Mouse (Mus musculus) neural tube, embryonic 14.5 days (tissue): ENCODE data around the gene Smyd3. TPM values are rescaled to one million over a fixed set of nuclear protein-coding genes. Genes with fewer than 3 reads are reported as not detected.

Experiments
- ATAC-seq: fragments of 200-750 bp; cut with Nextera tagmentation; 2 replicates; pipeline ENCODE4 v1.8.0; 2017; ENCODE audit warnings: low read depth, mild to moderate bottlenecking, moderate TSS enrichment, moderate library complexity
- H3K27ac ChIP-seq: fragments of 300-500 bp; sonication (generic); 2 replicates; pipeline ENCODE4 v1.5.1; 2014; ENCODE audit warnings: low read depth, mild to moderate bottlenecking, control low read depth, low read length, moderate library complexity, mixed read lengths
- H3K27me3 ChIP-seq: fragments of 300-500 bp; sonication (generic); 2 replicates; pipeline ENCODE4 v1.6.1; 2014; ENCODE audit warnings: low read length; ENCODE audit not compliant: control insufficient read depth, insufficient read depth
- H3K36me3 ChIP-seq: fragments of 300-500 bp; sonication (generic); 2 replicates; pipeline ENCODE4 v1.6.1; 2014; ENCODE audit warnings: low read length, mixed read lengths; ENCODE audit not compliant: control insufficient read depth, insufficient read depth
- H3K4me1 ChIP-seq: fragments of 300-500 bp; sonication (generic); 2 replicates; pipeline ENCODE4 v1.6.1; 2014; ENCODE audit warnings: low read length; ENCODE audit not compliant: control insufficient read depth, insufficient read depth
- H3K4me2 ChIP-seq: fragments of 300-500 bp; sonication (generic); 2 replicates; pipeline ENCODE4 v1.6.1; 2014; ENCODE audit warnings: mild to moderate bottlenecking, low read depth, low read length, control low read depth
- H3K4me3 ChIP-seq: fragments of 300-500 bp; sonication (generic); 2 replicates; pipeline ENCODE4 v1.5.1; 2014; ENCODE audit warnings: low read depth, low read length, control low read depth, mixed read lengths
- H3K9ac ChIP-seq: fragments of 300-500 bp; sonication (generic); replicated peaks from 2 replicates; pipeline ENCODE4 v1.6.1; 2014; ENCODE audit warnings: low read depth, mild to moderate bottlenecking, control low read depth, low read length, mixed read lengths
- H3K9me3 ChIP-seq: fragments of 300-500 bp; sonication (generic); 2 replicates; pipeline ENCODE4 v1.6.1; 2016; ENCODE audit warnings: low read length; ENCODE audit not compliant: control insufficient read depth
- WGBS: fragments of 180-500 bp; shearing (Covaris S2); extraction: QIAGEN DNeasy Blood & Tissue Kit; methylation state at CpG from one replicate; pipeline ENCODE4 v1.1.7; 2014; 5-methylcytosine and 5-hydroxymethylcytosine counted together
- polyA plus RNA-seq: library from polyadenylated mRNA; unstranded; fragments of >200 nt; fragmentation: Nextera tagmentation; extraction: Ambion mirVana; gene quantifications from 2 replicates; pipeline ENCODE4 v1.2.1, GENCODE M21; 2014

Smyd3 gene
- polyA plus RNA-seq, 1 experiment from 2014 or later = 25.6 TPM

- WGBS = 59% methylated on average over 5 of the region's 5 CpGs
- Histone ChIP-seq H3K9ac (no peak overlapping the region), H3K4me2 (no peak overlapping the region), H3K27me3 (no peaks in the 10 kb centered on the region), H3K4me3 (no peak overlapping the region), H3K4me1 (peaks cover 8% of the 10 kb centered on the region), H3K27ac (no peak overlapping the region), H3K9me3 (no peaks in the 10 kb centered on the region), H3K36me3 (no peaks in the 10 kb centered on the region)
- ATAC-seq = peak; percentile 66; the same call in 1 of the 2 replicates
These were observed 40.5 kb downstream of the Smyd3 start for GRCm38 (mm10) chr1:179477157-179477902.

- ATAC-seq = peak; percentile 39; the same call in 1 of the 2 replicates
- no peak overlapping the region for H3K4me2 ChIP-seq
- no peak overlapping the region for H3K4me3 ChIP-seq
- no peaks in the 10 kb centered on the region for H3K27me3 ChIP-seq
- H3K4me1 ChIP-seq = peaks cover 8% of the 10 kb centered on the region
- WGBS = 69% methylated on average over 6 of the region's 6 CpGs
- H3K9me3 ChIP-seq = no peaks in the 10 kb centered on the region
- no peak overlapping the region for H3K27ac ChIP-seq
- H3K9ac ChIP-seq = no peak overlapping the region
- H3K36me3 ChIP-seq = no peaks in the 10 kb centered on the region
These were observed 41.2 kb downstream of the Smyd3 start for GRCm38 (mm10) chr1:179476461-179477156.

GRCm38 (mm10) chr1:179474776-179475175, 43.1 kb downstream of the Smyd3 start:
- no peak overlapping the region for H3K27ac ChIP-seq
- ATAC-seq = no peak
- no peak overlapping the region for H3K4me3 ChIP-seq
- H3K9ac ChIP-seq = no peak overlapping the region
- H3K9me3 ChIP-seq = no peaks in the 10 kb centered on the region
- WGBS = 88% methylated on average over 8 of the region's 8 CpGs
- H3K36me3 ChIP-seq = no peaks in the 10 kb centered on the region
- H3K27me3 ChIP-seq = no peaks in the 10 kb centered on the region
- H3K4me1 ChIP-seq = no peaks in the 10 kb centered on the region
- no peak overlapping the region for H3K4me2 ChIP-seq

GRCm38 (mm10) chr1:179473920-179474643, 43.8 kb downstream of the Smyd3 start:
- no peaks in the 10 kb centered on the region for H3K9me3 ChIP-seq
- no peak overlapping the region for H3K9ac ChIP-seq
- no peak overlapping the region for H3K4me3 ChIP-seq
- no peak for ATAC-seq
- H3K4me2 ChIP-seq = no peak overlapping the region
- no peaks in the 10 kb centered on the region for H3K36me3 ChIP-seq
- no peaks in the 10 kb centered on the region for H3K27me3 ChIP-seq
- WGBS = 56% methylated on average over 17 of the region's 17 CpGs
- no peaks in the 10 kb centered on the region for H3K4me1 ChIP-seq
- no peak overlapping the region for H3K27ac ChIP-seq

GRCm38 (mm10) chr1:179467970-179468369, 49.9 kb downstream of the Smyd3 start:
- ATAC-seq = no peak
- Histone ChIP-seq H3K9me3 (no peaks in the 10 kb centered on the region), H3K4me2 (no peak overlapping the region), H3K4me1 (no peaks in the 10 kb centered on the region), H3K36me3 (no peaks in the 10 kb centered on the region), H3K4me3 (no peak overlapping the region), H3K27me3 (no peaks in the 10 kb centered on the region), H3K27ac (no peak overlapping the region), H3K9ac (no peak overlapping the region)
- 73% methylated on average over 8 of the region's 8 CpGs for WGBS

DNA sequence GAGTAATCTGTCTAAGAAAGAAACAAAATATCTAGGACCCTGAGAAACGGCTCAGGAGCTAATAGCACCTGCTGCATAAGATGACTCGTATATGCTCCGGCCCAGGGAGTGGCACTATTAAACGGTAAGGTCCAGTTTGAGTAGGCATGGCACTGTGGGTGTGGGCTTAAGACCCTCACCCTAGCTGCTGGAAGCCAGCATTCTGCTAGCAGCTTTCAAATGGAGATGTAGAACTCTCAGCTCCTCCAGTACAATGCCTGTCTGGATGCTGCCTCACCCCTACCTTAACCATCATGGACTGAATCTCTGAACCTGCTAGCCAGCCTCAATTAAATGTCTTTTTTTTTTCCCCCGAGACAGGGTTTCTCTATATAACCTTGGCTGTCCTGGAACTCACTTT, 55.5 kb downstream of the Smyd3 start:
- 85% methylated on average over 5 of the region's 5 CpGs for WGBS
- Histone ChIP-seq H3K4me1 (no peaks in the 10 kb centered on the region), H3K27ac (no peak overlapping the region), H3K36me3 (no peaks in the 10 kb centered on the region), H3K9me3 (no peaks in the 10 kb centered on the region), H3K4me3 (no peak overlapping the region), H3K9ac (no peak overlapping the region), H3K27me3 (no peaks in the 10 kb centered on the region), H3K4me2 (no peak overlapping the region)
- no peak for ATAC-seq

- Histone ChIP-seq H3K4me1 (no peaks in the 10 kb centered on the region), H3K4me3 (no peak overlapping the region), H3K9me3 (no peaks in the 10 kb centered on the region), H3K9ac (no peak overlapping the region), H3K36me3 (no peaks in the 10 kb centered on the region), H3K27me3 (no peaks in the 10 kb centered on the region), H3K4me2 (no peak overlapping the region), H3K27ac (no peak overlapping the region)
- WGBS = 68% methylated on average over 22 of the region's 22 CpGs
- no peak; the same call in 1 of the 2 replicates for ATAC-seq
These were observed 56.6 kb downstream of the Smyd3 start for GRCm38 (mm10) chr1:179461019-179461814.

GRCm38 (mm10) chr1:179458987-179459368, 58.9 kb downstream of the Smyd3 start:
- Histone ChIP-seq H3K4me3 (no peak overlapping the region), H3K9ac (no peak overlapping the region), H3K27me3 (no peaks in the 10 kb centered on the region), H3K36me3 (no peaks in the 10 kb centered on the region), H3K4me2 (no peak overlapping the region), H3K4me1 (no peaks in the 10 kb centered on the region), H3K9me3 (no peaks in the 10 kb centered on the region), H3K27ac (no peak overlapping the region)
- 50% methylated on average over 10 of the region's 10 CpGs for WGBS
- no peak for ATAC-seq
